Mouse (Mus musculus) hindbrain, embryonic 11.5 days (tissue): ENCODE results near the gene Aldh3a2. TPM values are rescaled to one million over a fixed set of nuclear protein-coding genes. Genes with fewer than 3 reads are reported as not detected.
A peak's percentile ranks its signal among the peaks of the same experiment; 100 is the strongest.
"Not testable (repeated sequence)": the region's sequence is repeated elsewhere in the genome, so short reads cannot be mapped to it uniquely, and the experiment has no call there.

Source experiments
- ATAC-seq: fragments of 200-750 bp; cut with Nextera tagmentation; 2 replicates; pipeline ENCODE4 v1.8.0; 2017; ENCODE audit warnings: mild to moderate bottlenecking, moderate TSS enrichment, moderate library complexity; ENCODE audit not compliant: low FRiP score
- DNase-seq: peaks from one replicate; pipeline ENCODE4 v3.0.0-alpha.2; 2015; ENCODE audit warnings: low spot score
- H3K27ac ChIP-seq: fragments of 300-500 bp; sonication (generic); 2 replicates; pipeline ENCODE4 v1.5.1; 2014; ENCODE audit warnings: mild to moderate bottlenecking, low read depth, low read length
- H3K27me3 ChIP-seq: fragments of 300-500 bp; sonication (generic); 2 replicates; pipeline ENCODE4 v1.6.1; 2014; ENCODE audit warnings: mild to moderate bottlenecking, low read length, moderate library complexity, mixed read lengths; ENCODE audit not compliant: control insufficient read depth, insufficient read depth
- H3K36me3 ChIP-seq: fragments of 300-500 bp; sonication (generic); 2 replicates; pipeline ENCODE4 v1.6.1; 2014; ENCODE audit warnings: mild to moderate bottlenecking, low read length, moderate library complexity, mixed read lengths; ENCODE audit not compliant: control insufficient read depth, insufficient read depth
- H3K4me1 ChIP-seq: fragments of 300-500 bp; sonication (generic); replicated peaks from 2 replicates; pipeline ENCODE4 v1.6.1; 2014; ENCODE audit warnings: low read length, mixed read lengths; ENCODE audit not compliant: control insufficient read depth, insufficient read depth
- H3K4me2 ChIP-seq: fragments of 300-500 bp; sonication (generic); replicated peaks from 2 replicates; pipeline ENCODE4 v1.6.1; 2014; ENCODE audit warnings: mild to moderate bottlenecking, low read depth, low read length
- H3K4me3 ChIP-seq: fragments of 300-500 bp; sonication (generic); 2 replicates; pipeline ENCODE4 v1.5.1; 2014; ENCODE audit warnings: low read depth, low read length
- H3K9ac ChIP-seq: fragments of 300-500 bp; sonication (generic); 2 replicates; pipeline ENCODE4 v1.6.1; 2014; ENCODE audit warnings: low read depth, low read length
- H3K9me3 ChIP-seq: fragments of 300-500 bp; sonication (generic); 2 replicates; pipeline ENCODE4 v1.6.1; 2016; ENCODE audit warnings: low read length; ENCODE audit not compliant: control insufficient read depth
- whole genome bisulfite sequencing: fragments of 180-500 bp; shearing (Covaris S2); extraction: QIAGEN DNeasy Blood & Tissue Kit; methylation state at CpG from one replicate; pipeline ENCODE4 v1.1.7; 2014; 5-methylcytosine and 5-hydroxymethylcytosine counted together
- polyA plus RNA-seq: library from polyadenylated mRNA; unstranded; fragments of >200 nt; fragmentation: Nextera tagmentation; extraction: Ambion mirVana; gene quantifications from 2 replicates; pipeline ENCODE4 v1.2.1, GENCODE M21; 2014

Aldh3a2 gene
- polyA plus RNA-seq, 1 experiment from 2014 or later: 24.9 TPM

- H3K4me1 ChIP-seq: no peaks in the 10 kb centered on the region
- no peak overlapping the region for H3K4me3 ChIP-seq
- no peak overlapping the region for H3K9ac ChIP-seq
- no peaks in the 10 kb centered on the region for H3K9me3 ChIP-seq
- H3K36me3 ChIP-seq: no peaks in the 10 kb centered on the region
- H3K27me3 ChIP-seq: no peaks in the 10 kb centered on the region
- no peak overlapping the region for H3K4me2 ChIP-seq
- no peak for ATAC-seq
- no peak overlapping the region for H3K27ac ChIP-seq
- no peak for DNase-seq
These were observed 85.6 kb downstream of the Aldh3a2 start for GRCm38 (mm10) chr11:61181624-61182023.

DNA sequence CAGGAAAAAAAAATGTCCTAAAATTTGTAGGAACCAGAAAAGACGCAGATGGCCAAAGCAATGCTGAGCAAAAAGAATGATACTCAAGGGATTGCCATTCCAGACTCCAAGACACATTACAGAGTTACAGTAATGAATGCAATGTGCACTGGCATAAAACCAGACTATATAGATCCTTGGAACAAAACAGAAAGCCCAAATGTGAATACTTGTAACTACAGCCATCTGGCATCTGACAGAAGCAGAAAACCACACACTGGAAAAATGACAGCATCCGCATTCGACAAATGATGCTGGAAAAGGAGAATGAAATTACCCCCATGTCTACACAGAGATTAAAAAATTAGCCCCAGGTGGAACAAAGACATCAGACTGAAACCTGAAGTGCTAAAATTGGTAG is 86.9 kb downstream of the Aldh3a2 start:
- H3K4me2 ChIP-seq: no peak overlapping the region
- no peak overlapping the region for H3K9ac ChIP-seq
- no peaks in the 10 kb centered on the region for H3K9me3 ChIP-seq
- ATAC-seq: no peak
- H3K27me3 ChIP-seq: no peaks in the 10 kb centered on the region
- DNase-seq: no peak
- 91% methylated on average over 3 of the region's 3 CpGs for WGBS
- no peak overlapping the region for H3K4me3 ChIP-seq
- H3K36me3 ChIP-seq: no peaks in the 10 kb centered on the region
- no peaks in the 10 kb centered on the region for H3K4me1 ChIP-seq
- no peak overlapping the region for H3K27ac ChIP-seq

DNA sequence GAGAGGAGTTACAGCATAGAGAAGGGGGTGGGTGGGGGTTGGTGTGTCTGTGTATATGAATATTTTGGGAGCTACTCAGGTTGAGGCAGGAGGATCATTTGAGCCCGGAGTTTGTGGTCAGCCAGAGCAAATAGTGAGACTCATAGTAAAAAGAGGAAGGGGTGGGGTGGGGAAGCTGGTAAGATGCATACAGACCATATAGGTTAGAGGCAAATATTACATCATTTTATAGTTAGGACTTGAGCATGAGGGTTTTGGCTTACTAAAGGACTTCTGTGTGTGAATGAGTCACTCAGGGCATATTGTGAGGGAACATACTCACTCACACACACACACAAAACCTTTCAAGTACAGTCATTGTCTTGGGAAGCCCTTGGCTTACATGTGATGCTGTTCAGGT is 90.9 kb downstream of the Aldh3a2 start:
- Histone ChIP-seq H3K9me3 (no peaks in the 10 kb centered on the region), H3K36me3 (no peaks in the 10 kb centered on the region), H3K27me3 (no peaks in the 10 kb centered on the region), H3K27ac (no peak overlapping the region), H3K4me3 (no peak overlapping the region), H3K9ac (no peak overlapping the region), H3K4me2 (no peak overlapping the region), H3K4me1 (peaks cover 3% of the 10 kb centered on the region; the same call in 1 of the 2 replicates)
- ATAC-seq (no peak), DNase-seq (no peak)
- WGBS: 92% methylated on average over 1 of the region's 1 CpGs

GRCm38 (mm10) chr11:61175778-61176177 is 91.5 kb downstream of the Aldh3a2 start:
- H3K36me3 ChIP-seq: no peaks in the 10 kb centered on the region
- H3K27ac ChIP-seq: peak overlapping the region; percentile 2; the same call in 1 of the 2 replicates
- no peak for ATAC-seq

DNA sequence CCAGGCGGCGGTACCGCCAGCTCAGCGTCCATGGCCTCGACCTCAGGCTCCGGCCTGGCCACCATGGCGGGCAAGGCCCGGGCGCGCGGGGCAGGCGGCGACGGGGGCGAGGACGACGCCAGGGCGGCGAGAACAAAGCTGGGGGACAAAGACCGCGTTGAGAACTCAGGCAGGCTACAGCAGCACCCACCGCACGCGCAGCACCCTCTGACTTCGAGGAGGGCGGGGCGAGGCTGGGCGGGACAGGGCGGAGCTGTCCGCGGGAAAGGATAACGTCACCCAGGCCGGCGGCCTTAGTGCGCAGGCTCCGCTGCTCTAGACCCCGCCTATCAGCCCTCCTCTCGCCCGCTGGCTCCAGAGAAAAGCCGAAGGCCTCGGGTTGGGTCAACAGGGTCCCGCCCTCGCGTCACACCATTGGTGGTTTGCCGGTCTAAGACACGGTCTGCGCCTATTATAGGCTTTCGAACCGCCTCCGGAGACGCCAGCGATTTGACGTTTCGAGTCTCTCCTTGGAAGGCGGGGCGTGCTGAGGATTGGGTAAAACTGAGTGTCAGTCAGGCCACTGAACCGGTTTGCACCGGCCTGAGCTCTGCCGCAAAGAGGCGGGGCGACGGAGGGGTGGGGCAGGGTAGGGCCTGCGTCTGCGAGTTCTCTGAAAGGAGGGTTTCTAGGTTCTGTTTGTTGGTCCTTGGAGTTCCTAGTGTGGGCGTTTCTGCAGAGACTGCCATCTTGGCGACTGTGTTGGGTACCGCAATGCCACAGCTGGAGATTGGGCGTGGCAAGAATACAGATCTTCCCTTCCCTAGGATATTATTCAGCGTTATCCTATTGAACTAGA is 92.2 kb downstream of the Aldh3a2 start, which contains the start of gene Usp22:
Gene Usp22 (minus strand): TSS at position 235 of the 838 bp plus-strand sequence.
- H3K27ac ChIP-seq: peak within 1 kb of the TSS; percentile 97
- peak; percentile 98 for ATAC-seq
- H3K9me3 ChIP-seq: no peaks in the 10 kb centered on the region
- no peaks in the 10 kb centered on the region for H3K27me3 ChIP-seq
- peak within 1 kb of the TSS; percentile 50 for H3K4me2 ChIP-seq
- H3K36me3 ChIP-seq: no peaks in the 10 kb centered on the region
- peak within 1 kb of the TSS; percentile 97 for H3K4me3 ChIP-seq
- DNase-seq: peak; percentile 98
- H3K9ac ChIP-seq: peak within 1 kb of the TSS; percentile 100
- H3K4me1 ChIP-seq: peaks cover 3% of the 10 kb centered on the region; the same call in 1 of the 2 replicates
- under 1% methylated on average over 68 of the region's 69 CpGs for WGBS

More at GRCm38 (mm10) chr11:61175778-61176177, 91.5 kb downstream of the Aldh3a2 start:
- DNase-seq: no peak
- Histone ChIP-seq H3K4me3 (no peak overlapping the region), H3K27me3 (no peaks in the 10 kb centered on the region), H3K4me1 (peaks cover 3% of the 10 kb centered on the region; the same call in 1 of the 2 replicates), H3K9me3 (no peaks in the 10 kb centered on the region), H3K9ac (no peak overlapping the region; the same call in 1 of the 2 replicates), H3K4me2 (no peak overlapping the region)
- 73% methylated on average over 5 of the region's 5 CpGs for WGBS

DNA sequence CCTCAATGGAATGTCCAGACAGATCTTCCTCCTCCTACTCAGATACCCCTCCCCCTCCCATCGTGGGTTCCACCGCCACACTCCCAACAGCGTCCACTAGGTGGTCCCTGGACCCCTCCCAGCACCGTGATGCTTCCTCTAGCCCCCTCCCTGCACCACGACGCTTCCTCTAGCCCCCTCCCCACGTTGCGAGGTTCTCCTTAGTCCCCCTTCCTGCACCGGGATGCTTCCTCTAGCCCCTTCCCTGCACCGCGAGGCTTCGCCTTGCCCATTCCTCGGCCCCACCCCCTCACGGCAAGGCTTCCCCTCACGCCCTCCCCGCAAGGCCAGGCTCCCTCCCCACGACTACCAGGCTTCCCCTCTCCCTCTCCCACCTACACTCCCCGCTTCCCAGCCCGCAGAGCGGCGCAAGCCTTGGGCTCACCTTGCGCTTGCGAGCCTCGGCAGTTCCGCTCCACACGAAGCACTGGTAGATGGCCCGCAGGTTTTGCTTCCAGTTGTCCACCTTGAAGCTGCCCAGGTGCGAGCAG is 92.9 kb downstream of the Aldh3a2 start:
- Histone ChIP-seq H3K27ac (peak overlapping the region; percentile 97), H3K9me3 (no peaks in the 10 kb centered on the region), H3K4me3 (peak overlapping the region; percentile 97), H3K4me2 (peak overlapping the region; percentile 50), H3K4me1 (peaks cover 3% of the 10 kb centered on the region; the same call in 1 of the 2 replicates), H3K9ac (peak overlapping the region; percentile 100), H3K36me3 (no peaks in the 10 kb centered on the region), H3K27me3 (no peaks in the 10 kb centered on the region)
- DNase-seq: peak; percentile 91
- 0% methylated on average over 28 of the region's 28 CpGs for WGBS
- ATAC-seq: peak; percentile 60

DNA sequence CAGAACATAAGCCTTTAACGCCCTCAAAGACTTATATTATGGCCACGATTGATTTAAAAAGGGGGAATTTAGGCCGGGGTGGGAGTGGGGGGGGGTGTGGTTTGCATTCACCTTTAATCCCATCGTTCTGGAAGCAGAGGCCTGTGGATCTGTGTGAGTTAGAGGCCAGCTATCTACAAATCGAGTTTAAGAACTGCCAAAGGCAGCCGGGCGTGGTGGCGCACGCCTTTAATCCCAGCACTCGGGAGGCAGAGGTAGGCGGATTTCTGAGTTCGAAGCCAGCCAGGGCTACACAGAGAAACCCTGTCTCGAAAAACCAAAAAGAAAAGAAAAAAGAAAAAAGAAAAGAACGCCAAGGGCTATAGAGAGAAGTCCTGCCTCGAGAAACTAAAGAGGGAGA is 93.8 kb downstream of the Aldh3a2 start:
- 44% methylated on average over 15 of the region's 15 CpGs for WGBS
- H3K9me3 ChIP-seq, H3K27ac ChIP-seq, H3K36me3 ChIP-seq, ATAC-seq, H3K4me1 ChIP-seq, H3K27me3 ChIP-seq, DNase-seq: not testable (repeated sequence)
- H3K4me3 ChIP-seq: peak overlapping the region; percentile 97
- peak overlapping the region; percentile 100 for H3K9ac ChIP-seq
- peak overlapping the region; percentile 50 for H3K4me2 ChIP-seq
